Mouse (Mus musculus) limb, embryonic 12.5 days (tissue): ENCODE data around the gene Pax2. TPM values are rescaled to one million over a fixed set of nuclear protein-coding genes. Genes with fewer than 3 reads are reported as not detected.
A peak's percentile ranks its signal among the peaks of the same experiment; 100 is the strongest.
"Not testable (repeated sequence)": the region's sequence is repeated elsewhere in the genome, so short reads cannot be mapped to it uniquely, and the experiment has no call there.

Source experiments
- ATAC-seq: fragments of 200-750 bp; cut with Nextera tagmentation; 2 replicates; pipeline ENCODE4 v1.8.0; 2017; ENCODE audit warnings: low read depth, moderate TSS enrichment; ENCODE audit not compliant: insufficient number of reproducible peaks, insufficient read depth, low FRiP score, low TSS enrichment
- H3K27ac ChIP-seq: fragments of 300-500 bp; sonication (generic); 2 replicates; pipeline ENCODE4 v1.5.1; 2016; ENCODE audit warnings: mild to moderate bottlenecking, moderate library complexity
- H3K27me3 ChIP-seq: fragments of 300-500 bp; sonication (generic); 2 replicates; pipeline ENCODE4 v1.6.1; 2016; ENCODE audit warnings: mild to moderate bottlenecking, moderate library complexity
- H3K36me3 ChIP-seq: fragments of 300-500 bp; sonication (generic); 2 replicates; pipeline ENCODE4 v1.6.1; 2016; ENCODE audit warnings: mild to moderate bottlenecking, moderate library complexity
- H3K4me1 ChIP-seq: fragments of 300-500 bp; sonication (generic); replicated peaks from 2 replicates; pipeline ENCODE4 v1.6.1; 2016
- H3K4me2 ChIP-seq: fragments of 300-500 bp; sonication (generic); 2 replicates; pipeline ENCODE4 v1.6.1; 2016; ENCODE audit warnings: mild to moderate bottlenecking, moderate library complexity
- H3K4me3 ChIP-seq: fragments of 300-500 bp; sonication (generic); replicated peaks from 2 replicates; pipeline ENCODE4 v1.5.1; 2016; ENCODE audit warnings: mild to moderate bottlenecking
- H3K9ac ChIP-seq: fragments of 300-500 bp; sonication (generic); replicated peaks from 2 replicates; pipeline ENCODE4 v1.6.1; 2016; ENCODE audit warnings: mild to moderate bottlenecking, moderate library complexity
- H3K9me3 ChIP-seq: fragments of 300-500 bp; sonication (generic); 2 replicates; pipeline ENCODE4 v1.6.1; 2016; ENCODE audit warnings: mild to moderate bottlenecking, moderate library complexity
- WGBS: fragments of 180-500 bp; shearing (Covaris S2); methylation state at CpG from one replicate; pipeline ENCODE4 v1.1.7; 2016; 5-methylcytosine and 5-hydroxymethylcytosine counted together
- polyA plus RNA-seq: library from polyadenylated mRNA; unstranded; fragments of >200 nt; fragmentation: Nextera tagmentation; extraction: Ambion mirVana; gene quantifications from 2 replicates; pipeline ENCODE4 v1.2.1, GENCODE M21; 2016

Pax2 gene
- polyA plus RNA-seq, 1 experiment from 2014 or later, result not detected

- H3K9ac ChIP-seq, result no peak overlapping the region
- H3K9me3 ChIP-seq, result no peaks in the 10 kb centered on the region
- H3K4me2 ChIP-seq, result no peak overlapping the region
- peaks cover 93% of the 10 kb centered on the region for H3K27me3 ChIP-seq
- ATAC-seq, result 0 out of 2 replicates have a peak, but pooled peaks have one; percentile 58
- H3K36me3 ChIP-seq, result no peaks in the 10 kb centered on the region
- WGBS, result 12% methylated on average over 3 of the region's 3 CpGs
- H3K27ac ChIP-seq, result no peak overlapping the region
- no peak overlapping the region for H3K4me3 ChIP-seq
- H3K4me1 ChIP-seq, result peaks cover 51% of the 10 kb centered on the region
These were observed 67.8 kb downstream of the Pax2 start for GRCm38 (mm10) chr19:44823657-44824056.

GRCm38 (mm10) chr19:44825216-44825768, 69.4 kb downstream of the Pax2 start:
- Histone ChIP-seq H3K4me3 (no peak overlapping the region), H3K4me1 (peaks cover 45% of the 10 kb centered on the region), H3K9me3 (no peaks in the 10 kb centered on the region), H3K36me3 (no peaks in the 10 kb centered on the region), H3K27ac (0 out of 2 replicates have a peak overlapping the region, but pooled peaks have one; percentile 17), H3K9ac (no peak overlapping the region), H3K27me3 (peaks cover 92% of the 10 kb centered on the region), H3K4me2 (peak overlapping the region; percentile 32; the same call in 1 of the 2 replicates)
- no peak for ATAC-seq
- 10% methylated on average over 11 of the region's 11 CpGs for WGBS

DNA sequence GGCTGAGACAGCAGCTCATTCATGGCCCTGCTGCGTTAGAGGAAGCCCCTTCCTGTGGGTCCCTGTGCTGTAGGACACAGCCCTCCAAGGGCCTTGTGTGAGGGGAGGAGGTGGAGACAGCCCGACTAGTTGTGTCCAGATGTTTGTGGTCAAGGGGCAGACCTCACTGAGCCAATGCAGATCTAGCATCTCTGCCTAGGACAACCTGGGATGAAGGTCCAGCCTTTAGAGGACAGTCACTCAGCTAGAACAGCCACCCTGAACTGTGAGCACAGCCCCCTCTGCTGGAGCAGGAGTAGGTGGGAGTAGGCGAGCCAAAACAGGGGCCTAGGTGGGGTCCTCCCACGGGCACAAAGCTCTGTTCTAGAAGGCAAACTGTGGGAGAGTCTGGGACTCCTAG, 70.0 kb downstream of the Pax2 start:
- Histone ChIP-seq H3K9ac (no peak overlapping the region), H3K36me3 (no peaks in the 10 kb centered on the region), H3K4me3 (no peak overlapping the region), H3K4me2 (0 out of 2 replicates have a peak overlapping the region, but pooled peaks have one; percentile 32), H3K9me3 (no peaks in the 10 kb centered on the region), H3K27me3 (peaks cover 91% of the 10 kb centered on the region), H3K4me1 (peaks cover 42% of the 10 kb centered on the region), H3K27ac (no peak overlapping the region)
- WGBS, result 10% methylated on average over 4 of the region's 4 CpGs
- ATAC-seq, result no peak

DNA sequence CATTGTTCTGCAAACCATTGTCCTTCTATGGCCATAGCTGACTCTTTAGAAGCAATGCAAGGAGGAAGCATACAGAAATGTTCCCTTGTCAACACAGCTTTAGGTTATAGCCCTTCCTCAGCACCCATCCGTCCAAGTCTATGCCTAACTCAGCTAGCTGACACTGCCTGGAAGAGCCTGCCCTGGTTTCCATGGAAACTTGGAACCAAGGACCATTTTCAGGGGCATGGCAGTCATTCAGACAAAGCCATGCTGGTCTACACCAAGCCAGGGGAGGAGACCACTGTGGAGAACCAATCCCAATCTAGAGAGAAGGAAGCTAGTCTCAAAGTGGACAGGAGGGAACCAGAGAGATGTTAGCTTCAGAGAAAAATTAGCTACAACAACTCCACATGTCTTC, 77.5 kb downstream of the Pax2 start:
- WGBS, result 47% methylated on average over 1 of the region's 1 CpGs
- H3K27ac ChIP-seq, result no peak overlapping the region
- no peak overlapping the region for H3K4me2 ChIP-seq
- ATAC-seq, result no peak
- no peak overlapping the region for H3K9ac ChIP-seq
- H3K27me3 ChIP-seq, result peaks cover 98% of the 10 kb centered on the region
- H3K9me3 ChIP-seq, result no peaks in the 10 kb centered on the region
- H3K36me3 ChIP-seq, result no peaks in the 10 kb centered on the region
- peaks cover 34% of the 10 kb centered on the region for H3K4me1 ChIP-seq
- no peak overlapping the region for H3K4me3 ChIP-seq

DNA sequence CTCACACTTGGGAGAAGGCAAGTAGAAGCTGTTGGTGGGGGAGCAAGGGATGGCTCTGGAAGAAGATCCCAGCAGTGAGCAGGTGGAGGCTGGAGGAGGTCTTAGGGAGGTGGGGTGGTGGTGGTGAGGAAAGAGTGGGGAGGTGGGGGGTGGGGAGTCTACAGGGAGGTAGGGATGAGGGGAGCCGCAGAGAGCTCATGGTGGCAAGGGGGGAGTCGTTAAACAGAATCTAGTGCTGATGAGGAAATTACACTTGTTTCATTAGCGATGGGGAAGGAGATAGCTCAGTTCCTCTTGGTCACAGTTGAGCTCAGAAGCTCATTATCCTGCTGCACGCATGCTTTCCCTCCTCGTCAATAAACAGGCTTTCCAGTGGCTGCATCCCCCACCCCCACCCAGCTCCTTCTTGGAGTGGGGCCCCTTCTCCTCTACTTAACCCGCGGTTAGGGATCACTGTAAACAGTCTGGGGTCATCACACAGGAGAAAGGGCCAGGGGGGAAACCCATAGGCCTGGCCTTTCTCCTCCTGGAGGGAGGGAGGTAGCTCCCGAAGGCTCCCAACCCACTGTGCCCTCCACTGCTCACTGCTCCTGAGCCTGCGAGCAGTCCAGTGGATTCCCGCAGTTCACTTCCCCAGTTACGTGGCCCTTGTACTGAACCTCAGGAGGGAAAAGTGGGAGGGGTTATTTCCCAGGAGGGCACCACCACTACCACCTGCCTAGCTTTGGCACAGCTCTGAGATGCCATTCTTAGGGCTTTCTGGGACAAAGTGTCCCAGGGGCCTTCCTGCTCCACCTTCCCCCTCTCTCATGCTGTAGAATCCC, 78.6 kb downstream of the Pax2 start:
- Histone ChIP-seq H3K4me1 (peaks cover 34% of the 10 kb centered on the region), H3K9ac (no peak overlapping the region), H3K27ac (no peak overlapping the region), H3K36me3 (no peaks in the 10 kb centered on the region), H3K4me2 (no peak overlapping the region), H3K27me3 (peaks cover 98% of the 10 kb centered on the region), H3K4me3 (no peak overlapping the region), H3K9me3 (no peaks in the 10 kb centered on the region)
- WGBS, result 9% methylated on average over 11 of the region's 11 CpGs
- ATAC-seq, result no peak

DNA sequence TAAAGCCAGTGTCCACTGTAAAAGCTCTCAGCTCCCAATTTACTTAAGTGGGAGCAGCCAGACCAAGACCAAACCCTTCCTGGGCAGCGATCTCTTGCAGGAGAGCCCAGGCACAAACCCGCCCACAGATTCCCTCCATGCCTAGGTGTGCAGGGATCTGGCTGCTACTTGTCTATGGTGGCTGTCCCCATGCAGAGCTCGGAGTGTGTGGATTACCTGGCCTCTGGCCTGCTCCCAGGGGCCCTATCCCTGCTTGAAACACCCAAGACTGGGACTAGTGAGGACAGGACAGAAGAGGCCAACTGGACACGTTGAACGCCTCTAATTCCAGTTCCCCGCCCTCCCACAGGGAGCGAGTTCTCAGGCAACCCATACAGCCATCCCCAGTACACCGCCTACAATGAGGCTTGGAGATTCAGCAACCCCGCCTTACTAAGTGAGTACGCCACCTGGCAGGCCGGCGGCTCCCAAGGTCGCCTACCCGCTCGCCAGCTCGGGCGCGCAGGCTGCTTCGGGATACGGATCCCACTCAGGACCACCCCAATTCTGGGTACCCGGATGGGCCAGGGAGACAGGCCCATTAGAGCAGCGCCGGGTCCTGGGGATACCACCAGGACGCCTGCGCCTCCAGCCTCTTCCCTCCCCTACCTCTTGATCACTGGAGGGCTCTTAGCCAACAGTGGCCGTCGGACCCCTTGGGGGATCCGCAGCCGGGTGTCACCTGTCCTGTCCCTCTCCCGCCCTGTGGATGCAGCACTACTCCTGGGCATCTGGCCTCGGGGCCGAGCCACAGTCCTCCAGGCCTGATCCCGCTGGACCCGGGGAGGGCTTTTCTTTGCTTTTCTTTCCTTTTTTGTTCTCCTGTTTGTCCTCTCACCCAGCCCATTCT, 79.4 kb downstream of the Pax2 start:
- H3K4me3 ChIP-seq, result peak overlapping the region; percentile 48
- H3K27ac ChIP-seq, result no peak overlapping the region
- peaks cover 34% of the 10 kb centered on the region for H3K4me1 ChIP-seq
- 2% methylated on average over 34 of the region's 34 CpGs for WGBS
- peaks cover 99% of the 10 kb centered on the region for H3K27me3 ChIP-seq
- 0 out of 2 replicates have a peak, but pooled peaks have one; percentile 24 for ATAC-seq
- H3K9ac ChIP-seq, result no peak overlapping the region
- H3K9me3 ChIP-seq, result no peaks in the 10 kb centered on the region
- H3K36me3 ChIP-seq, result no peaks in the 10 kb centered on the region
- peak overlapping the region; percentile 84 for H3K4me2 ChIP-seq

GRCm38 (mm10) chr19:44835931-44836861, 80.4 kb downstream of the Pax2 start:
- H3K27ac ChIP-seq, result no peak overlapping the region
- 0 out of 2 replicates have a peak, but pooled peaks have one; percentile 28 for ATAC-seq
- H3K36me3 ChIP-seq, result no peaks in the 10 kb centered on the region
- WGBS, result under 1% methylated on average over 71 of the region's 71 CpGs
- H3K4me2 ChIP-seq, result peak overlapping the region; percentile 84
- H3K9ac ChIP-seq, result peak overlapping the region; percentile 55
- H3K4me1 ChIP-seq, result peaks cover 34% of the 10 kb centered on the region
- peak overlapping the region; percentile 48 for H3K4me3 ChIP-seq
- H3K27me3 ChIP-seq, result peaks cover 91% of the 10 kb centered on the region
- H3K9me3 ChIP-seq, result no peaks in the 10 kb centered on the region

GRCm38 (mm10) chr19:44837426-44838205, 81.8 kb downstream of the Pax2 start:
- Histone ChIP-seq H3K4me1 (peaks cover 34% of the 10 kb centered on the region), H3K27ac (no peak overlapping the region), H3K4me3 (peak overlapping the region; percentile 12; the same call in 1 of the 2 replicates), H3K9ac (no peak overlapping the region), H3K36me3 (no peaks in the 10 kb centered on the region), H3K9me3 (no peaks in the 10 kb centered on the region), H3K27me3 (peaks cover 79% of the 10 kb centered on the region), H3K4me2 (peak overlapping the region; percentile 21)
- ATAC-seq, result no peak
- 2% methylated on average over 37 of the region's 37 CpGs for WGBS

DNA sequence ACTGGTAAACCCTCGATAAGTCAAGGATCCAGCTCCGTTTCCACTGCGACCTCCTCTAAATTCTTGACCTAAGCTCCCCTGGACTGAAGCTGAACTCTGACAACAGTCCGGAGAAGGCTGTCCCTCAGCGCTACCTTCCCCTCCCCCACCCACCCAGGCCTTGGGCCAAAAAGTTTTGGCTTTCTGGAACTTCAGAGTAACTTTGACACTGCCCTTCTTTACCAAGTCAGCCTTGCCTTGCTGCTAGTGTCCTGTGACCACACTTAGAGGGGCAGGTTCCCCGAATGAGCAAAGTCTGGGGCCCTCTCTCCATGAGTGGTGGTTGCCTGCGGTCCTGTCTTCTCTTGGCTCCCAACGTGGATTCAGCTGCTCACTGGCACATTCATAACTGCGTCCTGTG, 82.5 kb downstream of the Pax2 start:
- peaks cover 34% of the 10 kb centered on the region for H3K4me1 ChIP-seq

GRCm38 (mm10) chr19:44842661-44843060, 86.8 kb downstream of the Pax2 start:
- not testable (repeated sequence) for H3K4me3 ChIP-seq, H3K36me3 ChIP-seq, H3K9me3 ChIP-seq, H3K4me2 ChIP-seq, H3K27ac ChIP-seq, ATAC-seq, H3K4me1 ChIP-seq, H3K9ac ChIP-seq
- 90% methylated on average over 15 of the region's 15 CpGs for WGBS
- peaks cover 58% of the 10 kb centered on the region for H3K27me3 ChIP-seq

More for the DNA sequence above, 82.5 kb downstream of the Pax2 start:
- ATAC-seq, result no peak
- Histone ChIP-seq H3K36me3 (no peaks in the 10 kb centered on the region), H3K4me2 (no peak overlapping the region), H3K27me3 (peaks cover 78% of the 10 kb centered on the region), H3K9ac (no peak overlapping the region), H3K4me3 (no peak overlapping the region), H3K27ac (no peak overlapping the region), H3K9me3 (no peaks in the 10 kb centered on the region)
- WGBS, result 15% methylated on average over 9 of the region's 9 CpGs
